Mouse (Mus musculus): ENCODE results near the gene Vmn1r80.
"Not testable (repeated sequence)": the region's sequence is repeated elsewhere in the genome, so short reads cannot be mapped to it uniquely, and the experiment has no call there.

The Vmn1r80 gene

GRCm38 (mm10) chr7:12188986-12189385 is at the start of gene Vmn1r80:
TSS of gene Vmn1r80 (plus strand) at chr7:12189286.
- peak; percentile 49 for DNase-seq

GRCm38 (mm10) chr7:12149957-12150356 is 39.1 kb upstream of the Vmn1r80 start, which contains the start of gene Vmn1r78:
TSS of gene Vmn1r78 (plus strand) at chr7:12150257.
- DNase-seq, result no peak

GRCm38 (mm10) chr7:12156463-12156862 is 32.6 kb upstream of the Vmn1r80 start:
- not testable (repeated sequence) for DNase-seq

- not testable (repeated sequence) for DNase-seq
Measured at GRCm38 (mm10) chr7:12170979-12171378, 18.1 kb upstream of the Vmn1r80 start, which contains the start of gene Vmn1r79. TSS of gene Vmn1r79 (plus strand) at chr7:12171279.

DNA sequence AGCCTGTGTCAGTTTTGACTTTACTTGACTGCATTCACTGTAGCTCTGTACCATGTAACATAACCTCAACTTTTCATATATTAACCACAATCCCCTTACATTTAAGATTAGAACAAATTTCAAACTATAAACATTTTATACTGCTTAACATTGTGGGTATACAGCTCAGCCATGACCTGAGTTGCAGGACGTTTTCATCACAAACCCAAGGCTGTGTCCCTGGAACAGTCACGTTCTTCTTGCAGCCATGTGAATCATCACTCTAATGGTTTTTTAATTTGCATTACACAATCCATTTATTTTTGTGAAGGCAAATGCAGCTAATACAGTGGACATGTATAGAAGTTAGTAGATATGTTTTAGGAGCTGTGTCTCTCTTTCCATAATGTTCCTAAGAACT is 16.2 kb upstream of the Vmn1r80 start:
- DNase-seq, result not testable (repeated sequence)

GRCm38 (mm10) chr7:12204141-12204540 is 15.1 kb downstream of the Vmn1r80 start:
- DNase-seq, result no peak
